Mouse (Mus musculus) spleen, postnatal 10 days (tissue): Measurements from ENCODE around the gene Tmem237.

Experiments used
- DNase-seq, 2 experiments: peaks; one replicate each; pipeline ENCODE4 v3.0.0; 2021 to 2022; ENCODE audit warnings: low spot score in 2 of 2

The Tmem237 gene

DNA sequence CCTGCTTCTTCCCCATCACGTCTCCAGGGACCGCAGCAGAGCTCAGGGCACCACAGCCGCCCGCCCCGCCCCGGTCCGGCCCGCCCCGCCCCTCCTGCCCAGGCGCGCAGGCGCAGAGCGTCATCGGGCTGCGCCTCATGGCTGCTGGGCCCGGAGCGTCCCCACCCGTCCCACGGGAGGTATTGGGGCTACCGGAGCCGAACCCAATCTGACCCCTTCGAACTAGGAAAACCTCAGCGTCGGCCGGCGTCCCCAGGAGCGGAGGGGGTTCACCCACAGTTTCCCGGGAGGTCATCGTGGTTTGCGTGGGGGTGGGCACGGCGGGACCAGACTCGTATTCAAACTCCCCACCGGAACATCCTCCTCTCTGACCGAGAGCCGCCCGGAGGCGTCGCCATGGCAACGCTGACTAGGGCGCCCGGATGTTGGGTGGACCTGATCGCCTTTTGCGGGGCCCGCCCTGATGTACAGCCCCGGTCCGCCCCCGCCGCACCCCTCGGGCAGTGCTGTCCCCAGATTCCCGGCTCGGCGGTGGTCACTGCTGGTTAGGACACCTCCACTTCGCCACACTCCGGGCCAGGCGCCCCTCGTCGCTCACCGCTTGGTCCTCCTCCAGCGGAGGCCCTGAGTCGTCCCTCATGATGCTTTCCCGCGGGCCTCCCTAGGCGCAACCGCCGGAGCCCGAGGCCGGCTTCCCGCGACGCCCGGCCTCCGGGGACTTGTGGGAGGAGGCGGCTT, at the start of gene Tmem237:
Tmem237 (minus strand) TSS at position 689 of the 738 bp plus-strand sequence.
- DNase-seq: peak; percentile 82 to 91

DNA sequence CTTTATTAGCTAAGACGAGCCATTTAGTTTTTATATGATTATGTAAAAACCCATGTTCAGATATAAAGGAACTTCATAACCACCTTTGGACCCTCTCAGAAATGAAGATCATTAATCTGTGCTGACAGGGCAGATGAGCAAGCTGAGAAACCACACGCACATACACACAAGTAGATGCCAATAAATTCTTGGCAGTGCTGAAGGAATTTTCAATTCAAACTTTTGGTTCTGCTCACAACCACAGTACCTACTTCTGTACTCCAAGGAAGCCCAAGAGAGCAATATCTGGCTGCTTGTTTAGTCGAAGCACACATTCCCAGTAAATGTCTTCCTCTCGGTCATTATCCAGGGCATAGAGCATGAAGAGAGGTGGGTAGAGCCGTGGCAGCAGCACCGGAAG, 49.4 kb upstream of the Tmem237 start:
- no peak for DNase-seq

DNA sequence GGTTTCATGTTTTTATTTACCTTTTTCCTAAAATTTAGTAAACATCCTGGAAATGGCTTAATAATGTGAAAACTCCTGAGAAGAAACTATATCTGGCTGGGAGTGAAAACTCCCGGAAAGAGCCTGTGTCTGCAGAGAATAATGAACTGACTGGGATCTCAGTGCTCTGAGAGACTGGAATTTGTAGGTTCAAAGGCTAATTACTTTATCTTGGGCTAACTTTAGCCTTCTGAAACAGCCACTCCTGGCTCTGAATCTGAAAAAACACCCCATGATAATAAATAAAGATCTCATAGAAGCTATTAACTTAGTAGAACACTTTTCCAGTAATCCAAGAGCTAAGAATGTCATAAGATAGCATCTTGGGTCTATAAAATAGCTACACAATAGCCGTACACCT, 48.3 kb upstream of the Tmem237 start:
- DNase-seq: no peak

DNA sequence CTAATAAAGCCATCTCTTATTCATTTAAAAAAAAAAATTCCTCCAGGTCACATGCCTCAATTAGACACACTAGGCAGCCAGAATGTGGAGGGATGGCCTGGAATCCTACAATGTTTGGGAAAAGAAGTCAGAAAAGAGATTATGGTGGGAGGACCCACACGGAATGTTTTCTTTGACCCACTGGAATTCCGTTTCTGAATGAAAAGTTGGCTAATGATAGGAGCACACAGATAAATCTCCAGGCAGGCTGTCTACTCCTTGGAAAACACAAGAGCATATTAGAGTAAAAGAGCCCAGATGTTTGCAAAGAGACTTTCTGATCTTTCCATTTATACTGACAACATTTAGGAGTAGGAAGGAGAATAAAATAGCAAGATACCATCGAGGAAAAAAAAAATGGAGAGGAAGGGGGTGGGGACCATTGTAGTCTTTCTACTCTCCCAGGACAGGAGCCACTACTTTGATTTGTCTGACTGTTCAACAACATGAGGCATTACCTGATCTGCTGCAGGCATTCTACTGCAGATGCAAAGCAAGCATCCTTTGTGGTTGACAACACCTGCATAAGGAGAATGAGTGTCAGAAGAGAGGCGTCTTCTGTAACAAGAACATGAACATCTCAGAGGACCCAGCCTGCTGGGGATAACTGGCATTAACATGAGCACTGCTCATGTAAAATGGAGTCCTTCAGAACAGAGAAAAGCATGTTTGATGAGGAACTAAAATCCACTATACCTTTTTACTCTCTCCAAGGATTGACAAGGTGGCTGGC, 47.6 kb upstream of the Tmem237 start:
- no peak for DNase-seq

DNA sequence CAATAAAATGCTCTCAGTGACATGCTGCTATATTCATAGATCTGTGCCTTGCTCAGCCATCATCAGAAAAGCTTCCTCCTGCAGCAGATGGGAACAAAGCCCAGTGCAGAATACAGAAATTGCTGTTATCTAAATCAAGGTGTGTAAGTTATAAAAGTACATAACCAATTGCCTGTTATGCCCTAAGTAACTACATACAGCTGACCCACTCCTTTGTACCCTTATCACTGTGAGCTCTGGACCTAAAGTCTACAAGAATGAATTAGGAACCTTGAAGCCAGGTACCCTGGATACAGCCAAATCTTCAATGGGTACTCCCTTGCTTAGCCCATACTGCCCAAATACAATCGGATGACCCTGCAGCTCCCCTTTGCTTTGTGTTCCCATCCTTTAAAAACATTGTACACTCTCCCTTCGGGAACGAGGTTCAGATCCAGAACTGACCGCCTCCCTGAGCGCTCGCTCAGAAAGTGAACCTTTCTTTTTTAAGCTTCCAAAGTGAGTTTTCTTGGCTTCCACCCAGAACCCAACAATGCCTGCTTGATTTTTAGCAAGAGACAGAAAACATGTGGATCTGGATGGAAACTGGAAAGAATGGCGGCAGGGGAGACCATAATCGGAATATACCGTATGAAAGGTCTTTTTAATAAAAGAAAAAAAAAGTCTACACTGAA, 46.2 kb upstream of the Tmem237 start:
- no peak for DNase-seq

DNA sequence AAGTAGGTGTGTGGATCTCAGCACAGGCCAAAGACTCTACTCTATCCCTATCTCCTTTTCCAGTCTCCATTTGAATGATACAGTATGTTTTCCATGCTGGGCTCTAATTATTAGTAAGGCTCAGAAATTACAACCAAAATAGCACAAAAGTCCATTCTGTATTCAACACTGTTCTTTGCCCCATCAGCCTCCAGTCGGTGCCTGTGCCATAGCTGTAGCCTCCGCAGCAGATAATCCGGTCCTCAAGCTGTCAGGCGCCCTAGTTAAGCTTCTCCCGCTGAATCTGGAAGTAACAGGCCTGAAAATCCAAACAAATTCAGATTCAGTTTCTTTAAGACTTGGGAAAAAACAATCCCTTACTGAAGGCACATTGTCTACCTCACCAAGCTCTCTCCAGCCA, 43.7 kb upstream of the Tmem237 start:
- DNase-seq: no peak

DNA sequence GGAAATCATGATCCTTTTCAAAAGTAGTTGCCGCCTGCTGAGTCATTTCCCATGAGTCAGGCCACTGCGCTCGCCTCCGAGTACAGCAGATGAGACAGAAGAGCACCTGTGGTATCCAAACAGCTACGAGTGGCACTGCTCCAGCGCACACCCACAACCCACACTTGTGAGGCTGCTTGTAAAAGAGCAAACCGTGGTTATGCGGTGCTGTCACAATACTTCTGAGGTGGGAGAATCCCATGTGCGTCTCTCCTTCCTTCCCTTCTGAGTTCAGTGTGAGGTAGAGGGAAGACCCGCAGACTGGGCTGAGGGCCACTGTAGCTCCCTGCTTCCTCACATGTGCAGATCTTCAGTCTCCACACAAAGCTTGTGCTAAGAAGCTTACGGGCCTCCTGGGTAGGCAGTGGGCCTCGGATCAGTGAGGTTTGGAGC, 42.8 kb upstream of the Tmem237 start, which contains the start of gene Mpp4:
Mpp4 (minus strand) TSS at position 360 of the 432 bp plus-strand sequence.
- no peak for DNase-seq

DNA sequence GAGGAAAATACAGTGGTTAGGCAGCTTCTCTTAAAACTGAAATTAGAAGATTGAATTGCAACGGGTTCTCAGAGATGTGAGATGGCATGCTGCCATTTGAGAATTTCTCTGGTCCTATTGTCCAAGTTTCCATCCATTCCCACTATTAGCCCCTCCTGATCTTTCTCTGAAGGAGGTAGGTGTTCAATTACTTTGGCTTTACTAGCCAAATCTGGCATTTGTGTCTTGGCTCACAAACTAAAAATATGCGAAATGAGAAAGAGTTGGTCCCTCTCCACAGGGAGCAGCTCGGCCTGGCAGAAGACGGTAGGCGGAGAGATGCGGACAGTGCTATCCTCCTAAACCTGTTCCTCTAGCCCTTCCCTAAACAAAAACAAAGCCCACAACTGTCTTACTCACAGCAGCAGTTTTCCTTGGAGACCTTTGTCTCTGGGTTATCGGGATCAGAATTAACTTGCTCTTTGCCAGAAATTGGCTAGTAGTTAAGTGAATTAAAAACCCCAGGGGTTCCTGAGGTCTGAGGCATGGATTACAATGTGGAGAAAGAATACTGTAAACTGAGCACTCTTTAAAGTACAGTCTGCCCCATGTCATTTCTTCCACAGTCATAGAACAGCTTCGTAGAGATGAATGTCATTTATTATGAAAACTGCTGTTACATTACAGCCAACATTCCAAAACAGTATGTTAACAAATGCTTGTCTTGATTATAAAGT, 42.3 kb upstream of the Tmem237 start:
- DNase-seq: no peak

DNA sequence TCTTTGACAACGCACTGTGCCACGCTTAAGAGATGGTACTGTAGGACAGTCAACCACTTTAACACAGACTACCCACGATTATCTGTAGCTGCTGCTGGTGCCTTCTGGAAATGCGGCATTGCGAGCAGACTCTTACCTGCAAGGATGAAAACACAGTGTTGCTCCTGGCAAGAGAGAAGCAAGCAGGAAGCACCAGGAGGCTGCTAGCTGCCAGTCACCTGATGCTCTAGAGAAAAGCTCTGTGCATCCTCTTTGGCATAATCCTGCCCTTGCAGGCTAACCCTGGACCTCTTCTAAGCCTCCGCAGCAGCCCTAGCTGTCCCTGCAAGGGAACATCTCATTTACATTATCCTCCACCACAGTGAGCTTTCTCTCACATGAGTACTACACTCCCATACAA, 41.2 kb upstream of the Tmem237 start:
- no peak for DNase-seq

DNA sequence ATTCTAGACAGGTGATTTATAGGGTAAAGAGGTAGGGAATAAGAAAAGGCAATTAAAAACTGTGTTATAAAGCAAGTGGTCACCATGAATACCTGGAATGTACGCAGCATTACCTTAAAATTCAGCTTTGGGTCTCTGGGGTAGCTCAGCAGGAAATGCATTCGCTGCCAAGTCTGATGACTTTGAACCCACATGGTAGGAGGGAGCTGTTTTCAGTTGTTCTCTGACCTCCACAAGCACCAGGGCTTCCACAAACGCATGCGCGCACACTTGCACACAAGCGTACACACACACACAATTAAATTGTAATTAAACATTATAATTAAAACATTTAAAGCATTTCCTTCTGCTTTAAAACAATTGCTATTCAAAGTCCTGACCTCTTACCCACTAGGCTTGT, 40.7 kb upstream of the Tmem237 start:
- no peak for DNase-seq

DNA sequence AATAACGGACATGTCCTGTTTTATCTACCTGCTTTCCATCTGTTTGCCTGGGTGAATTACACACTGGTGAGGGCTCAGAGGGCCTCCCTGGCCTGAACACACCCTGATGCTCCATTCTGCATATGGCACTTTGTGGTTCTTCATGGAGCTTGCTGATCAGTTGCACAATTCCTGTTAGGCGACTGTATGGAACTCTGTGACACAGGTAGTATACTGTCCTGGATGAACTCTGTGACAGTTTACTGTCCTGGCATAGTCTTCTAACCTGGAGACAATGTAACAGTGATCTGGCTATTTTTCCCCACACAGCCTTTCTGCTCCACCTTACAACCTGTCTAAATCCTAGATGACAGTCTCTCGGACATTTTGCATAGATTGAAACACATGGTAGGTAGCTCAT, 38.9 kb upstream of the Tmem237 start:
- DNase-seq: no peak

DNA sequence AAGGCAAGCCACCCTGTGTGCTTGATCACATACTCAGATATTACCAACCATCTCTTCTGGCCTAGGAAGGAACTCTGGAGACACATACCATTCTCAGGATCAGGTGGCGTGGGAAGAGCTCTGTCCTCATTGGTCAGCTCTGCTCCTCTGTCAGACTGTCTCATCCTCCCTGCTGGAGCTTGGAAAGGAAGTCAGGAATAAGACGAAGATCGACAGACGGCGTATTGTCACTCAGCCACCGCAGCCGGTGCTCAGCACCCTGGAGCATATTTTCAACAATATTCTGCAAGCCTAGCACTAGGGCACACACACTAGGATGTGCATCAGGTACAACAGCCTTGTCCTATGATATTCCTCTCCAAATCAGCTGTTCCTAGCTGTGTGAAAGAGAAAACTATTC, 38.3 kb upstream of the Tmem237 start:
- DNase-seq: no peak

DNA sequence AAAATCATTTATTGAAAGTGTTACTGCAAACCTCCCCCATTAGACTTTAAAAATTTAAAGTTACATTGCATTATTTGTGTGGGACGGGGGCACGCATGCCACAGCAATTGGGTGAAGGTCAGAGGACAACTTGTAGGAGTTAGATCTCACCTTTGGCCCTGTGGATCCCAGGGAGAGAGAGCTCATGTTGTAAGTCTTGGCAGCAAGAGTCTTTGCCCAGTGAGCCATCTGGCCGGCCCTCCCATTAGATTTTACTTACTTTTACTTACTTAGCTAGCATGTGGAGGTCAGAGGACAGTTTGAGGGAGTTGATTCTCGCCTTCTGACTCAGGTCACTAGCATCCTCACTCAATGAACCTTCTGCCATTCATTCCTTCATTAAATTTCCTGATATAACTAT, 37.6 kb upstream of the Tmem237 start:
- DNase-seq: no peak

DNA sequence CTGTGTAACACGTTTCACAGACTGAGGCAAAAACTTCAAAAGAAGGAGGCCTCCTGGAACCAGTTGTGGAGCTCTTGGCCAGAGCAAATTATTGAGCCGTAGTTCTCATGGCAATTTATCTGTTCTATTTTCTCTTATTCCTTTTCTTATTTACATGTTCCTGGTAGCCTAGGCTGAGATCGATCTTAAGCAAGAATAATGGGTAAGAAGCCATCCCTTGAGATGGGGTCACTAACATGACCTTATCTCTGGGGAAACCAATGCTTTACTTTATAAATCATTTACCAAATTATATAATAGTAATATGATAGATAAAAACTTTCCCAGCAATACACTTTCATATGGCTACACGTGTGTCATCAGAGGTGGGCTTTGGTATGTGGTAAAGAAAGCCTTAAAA, 32.1 kb upstream of the Tmem237 start:
- no peak for DNase-seq

DNA sequence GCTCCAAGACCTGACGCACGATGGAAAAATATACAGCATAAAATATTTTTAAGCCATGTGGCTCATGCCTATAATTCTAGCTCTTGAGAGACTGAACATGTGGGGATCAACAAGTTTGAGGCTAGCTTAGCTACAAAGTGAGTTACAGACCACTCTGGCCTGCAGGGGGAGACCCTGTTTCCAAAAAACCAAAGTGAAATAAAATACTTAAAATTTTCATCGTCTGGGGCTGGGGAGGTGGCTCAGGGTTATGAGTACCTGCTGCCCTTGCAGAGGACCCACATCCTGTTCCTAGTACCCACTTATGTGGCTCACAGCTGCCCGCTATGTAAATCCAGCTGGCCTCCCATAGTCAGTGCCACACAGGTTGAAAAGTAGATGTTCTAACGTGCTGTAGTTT, 30.3 kb upstream of the Tmem237 start:
- DNase-seq: no peak

DNA sequence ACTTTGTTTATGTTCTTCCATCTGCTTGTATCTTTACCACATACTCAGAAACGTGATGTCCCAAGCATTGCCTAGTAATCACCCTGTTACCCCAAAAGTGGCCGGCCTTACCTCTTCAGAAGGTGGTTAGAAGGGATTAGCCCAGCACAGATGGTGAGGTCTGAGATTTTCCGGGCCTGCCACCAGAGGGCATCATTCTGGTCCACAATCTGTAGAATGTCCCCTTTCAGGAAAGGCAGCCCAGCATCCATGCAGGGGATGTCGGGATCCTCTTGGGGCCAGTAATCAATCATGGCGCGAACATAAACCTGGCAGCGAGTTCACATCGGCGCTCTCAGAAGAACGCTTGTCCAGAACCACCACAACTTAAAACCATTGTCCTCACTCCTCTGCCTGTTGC, 24.3 kb upstream of the Tmem237 start:
- peak in 1 of 2 experiments; percentile 51 for DNase-seq

DNA sequence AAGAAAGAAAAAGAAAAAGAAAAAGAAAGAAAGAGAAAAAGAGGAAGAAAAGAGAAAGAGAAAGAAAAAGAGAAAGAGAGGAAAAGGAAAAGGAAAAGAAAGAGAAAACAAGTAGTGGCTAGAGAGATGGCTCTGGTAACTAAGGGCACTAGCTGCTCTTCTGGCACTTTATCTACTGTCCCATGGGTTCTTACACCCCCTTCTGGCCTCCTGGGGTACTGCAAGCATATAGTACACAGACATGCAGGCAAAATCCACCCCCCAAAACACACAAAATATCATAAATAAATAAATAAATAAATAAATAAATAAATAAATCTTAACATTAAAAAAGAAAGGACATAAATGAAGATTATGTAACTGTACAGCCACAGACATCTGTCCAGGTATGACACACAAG, 22.6 kb upstream of the Tmem237 start:
- DNase-seq: peak; percentile 59 to 83

DNA sequence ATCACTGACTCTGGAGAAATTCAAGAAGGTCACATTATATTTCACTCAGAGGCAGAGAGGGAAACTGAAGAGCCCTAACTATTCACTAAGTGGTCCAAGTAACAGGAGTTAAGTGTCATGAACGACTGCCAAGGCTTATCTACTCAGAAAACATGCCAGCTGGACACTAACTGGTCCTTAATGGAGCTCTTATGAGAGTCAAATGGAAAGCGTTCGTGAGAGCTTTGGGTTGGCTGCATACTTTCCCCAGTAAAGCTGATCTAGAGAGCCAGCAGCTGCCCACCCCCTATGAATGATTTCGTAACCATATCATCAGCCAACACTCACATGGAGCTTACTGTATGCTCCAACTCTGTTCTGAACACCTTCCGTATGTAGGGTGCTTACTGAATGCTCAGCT, 14.2 kb upstream of the Tmem237 start:
- no peak for DNase-seq

DNA sequence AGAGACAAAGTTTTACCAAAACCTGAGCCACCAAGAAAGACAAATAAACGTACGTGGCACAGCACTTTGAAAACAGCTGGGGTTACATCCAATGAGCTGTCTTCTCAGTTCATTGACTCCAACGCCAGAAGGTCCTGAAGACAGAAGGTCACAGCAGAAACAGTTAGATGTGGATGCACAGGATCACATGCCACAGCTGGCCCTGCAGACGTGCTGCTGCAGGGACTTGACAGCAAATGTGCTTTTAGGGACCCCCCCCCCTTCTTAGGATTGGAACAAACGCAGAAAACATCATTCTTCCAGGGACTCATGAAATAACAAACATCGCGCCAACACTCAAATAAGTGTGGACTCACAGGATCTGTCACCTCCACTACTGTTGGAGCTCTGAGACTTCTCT, 8.7 kb upstream of the Tmem237 start:
- DNase-seq: no peak

DNA sequence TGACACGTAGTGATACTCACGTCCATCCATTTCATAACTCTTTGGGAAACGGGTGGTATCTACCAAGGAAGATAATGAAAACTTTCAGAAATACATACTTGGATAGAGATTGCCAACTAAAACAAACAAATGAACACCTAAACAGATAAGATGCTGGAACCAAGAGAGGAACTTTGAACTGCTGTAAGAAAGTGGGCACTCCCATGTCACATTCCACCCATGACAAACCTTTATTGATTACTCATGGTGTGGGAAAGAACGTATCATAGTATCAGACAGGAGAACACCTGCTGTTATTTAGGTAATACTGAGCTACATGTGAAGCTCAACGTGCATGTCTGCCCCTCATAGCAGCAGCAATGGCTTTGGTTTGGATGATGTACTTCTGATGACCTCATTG, 5.3 kb upstream of the Tmem237 start:
- no peak for DNase-seq

DNA sequence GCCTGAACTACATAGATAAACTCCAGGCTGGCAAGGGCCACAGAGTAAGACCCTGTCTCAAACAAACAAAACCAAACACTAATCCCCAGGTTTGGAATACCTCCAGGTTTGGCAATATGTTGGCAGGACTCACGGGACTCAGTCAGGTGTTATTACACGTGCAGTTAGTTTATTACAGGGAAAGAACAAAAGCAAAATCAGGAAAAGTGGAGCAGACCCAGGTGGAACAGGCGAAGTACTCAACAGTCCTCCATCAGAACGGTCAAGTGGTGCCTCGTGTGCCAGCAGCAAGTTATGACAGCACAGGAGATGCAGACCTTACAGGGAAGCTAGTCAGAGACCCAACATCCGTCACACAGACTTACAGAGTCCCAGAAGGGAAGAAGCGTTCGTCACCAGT, 9.7 kb downstream of the Tmem237 start:
- no peak for DNase-seq

DNA sequence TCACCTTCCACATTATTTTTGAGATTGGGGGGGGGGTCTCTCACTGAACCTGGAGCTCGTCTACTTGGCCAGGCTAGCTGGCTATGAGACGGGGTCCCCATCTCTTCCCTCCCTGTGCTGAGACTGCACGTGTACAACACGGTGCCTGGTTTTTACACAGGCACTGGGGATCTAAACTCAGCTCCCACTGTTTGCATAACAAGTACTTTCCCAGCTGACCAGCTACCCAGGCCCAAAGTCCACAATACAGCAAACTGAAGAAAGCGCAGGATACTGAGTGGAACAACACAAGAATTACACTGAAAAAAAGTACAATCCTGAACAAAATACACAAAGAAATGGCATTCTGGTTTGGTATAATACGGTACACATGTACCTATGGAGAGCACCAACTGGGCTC, 18.1 kb downstream of the Tmem237 start:
- no peak for DNase-seq
